Mouse (Mus musculus) frontal cortex, adult 2 months (tissue): ENCODE measurements around the gene Cnfn. TPM values are rescaled to one million over a fixed set of nuclear protein-coding genes. Genes with fewer than 3 reads are reported as not detected.
"Not testable (repeated sequence)": the region's sequence is repeated elsewhere in the genome, so short reads cannot be mapped to it uniquely, and the experiment has no call there.

ENCODE experiments used
- DNase-seq, 2 experiments: peaks; one replicate each; pipeline ENCODE4 v3.0.0; 2022; ENCODE audit warnings: low spot score in 1 of 2; ENCODE audit errors: extremely low spot score in 1 of 2
- polyA plus RNA-seq: library from polyadenylated mRNA; depleted of rRNA; stranded (reverse); fragments of >200 nt; gene quantifications from 2 replicates; pipeline ENCODE4 v1.2.3, GENCODE M21; 2012; rRNA removed

Gene Cnfn
- not detected in 2 replicates for polyA plus RNA-seq

GRCm38 (mm10) chr7:25369058-25369749 lies at the start of gene Cnfn:
Cnfn (minus strand) TSS chr7:25369724.
- DNase-seq: no peak

GRCm38 (mm10) chr7:25417597-25417996 lies 48.1 kb upstream of the Cnfn start:
- DNase-seq: peak in 1 of 2 experiments; percentile 40

- no peak for DNase-seq
These were observed 43.4 kb upstream of the Cnfn start, which contains the start of gene Cxcl17 for GRCm38 (mm10) chr7:25412833-25413441. Cxcl17 (minus strand) TSS chr7:25412886.

GRCm38 (mm10) chr7:25411861-25412260 lies 42.3 kb upstream of the Cnfn start:
- no peak for DNase-seq

GRCm38 (mm10) chr7:25410969-25411615 lies 41.6 kb upstream of the Cnfn start:
- DNase-seq: no peak

DNA sequence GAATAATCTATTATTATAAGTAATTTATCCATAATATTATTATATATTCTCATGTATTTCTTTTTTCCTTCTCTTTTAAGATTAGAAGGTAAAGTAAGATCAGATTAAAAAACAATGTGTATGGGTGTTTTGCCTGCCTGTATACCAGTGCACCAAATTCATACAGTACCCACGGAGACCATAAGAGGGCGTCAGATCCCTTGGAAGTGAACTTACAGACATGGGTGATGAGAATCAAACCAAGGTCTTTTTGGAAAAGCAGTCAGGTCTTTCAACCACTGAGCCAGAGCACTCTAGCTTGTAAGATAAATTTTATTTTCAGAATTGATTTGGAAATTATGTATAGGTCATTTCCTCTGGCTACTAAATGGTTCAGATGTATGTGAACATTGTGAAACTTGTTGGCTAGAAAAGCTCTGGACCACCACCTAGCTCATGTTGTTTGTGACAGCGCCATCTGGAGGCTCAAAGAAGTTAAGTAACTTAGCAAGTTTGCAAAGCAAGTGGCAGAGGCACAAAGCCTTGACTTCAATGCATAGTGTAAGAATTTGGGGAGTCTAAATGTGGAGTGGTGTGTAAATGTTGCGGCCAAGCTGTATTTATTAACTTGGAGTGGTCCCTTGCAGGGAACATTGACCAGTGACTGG lies 39.7 kb upstream of the Cnfn start:
- no peak for DNase-seq

DNA sequence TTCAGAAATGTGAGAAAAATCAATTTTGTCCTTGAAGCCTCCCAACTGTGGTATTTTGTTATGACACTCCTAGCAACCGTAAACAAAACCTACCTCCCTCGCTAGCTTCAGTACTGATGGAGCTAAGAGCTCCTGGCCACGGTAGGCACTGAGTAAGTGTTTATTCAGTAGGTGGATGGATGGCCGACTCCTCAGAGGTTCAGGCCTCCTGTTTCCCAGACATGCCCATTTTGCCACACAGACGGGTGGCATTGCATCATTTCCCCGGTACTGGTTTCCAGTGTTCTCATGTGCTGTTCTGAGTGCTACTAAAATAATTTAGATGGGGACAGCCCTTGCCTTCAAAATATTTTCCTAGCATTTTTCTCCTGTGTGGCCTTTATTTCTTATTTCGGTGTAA lies 36.9 kb upstream of the Cnfn start:
- DNase-seq: no peak

DNA sequence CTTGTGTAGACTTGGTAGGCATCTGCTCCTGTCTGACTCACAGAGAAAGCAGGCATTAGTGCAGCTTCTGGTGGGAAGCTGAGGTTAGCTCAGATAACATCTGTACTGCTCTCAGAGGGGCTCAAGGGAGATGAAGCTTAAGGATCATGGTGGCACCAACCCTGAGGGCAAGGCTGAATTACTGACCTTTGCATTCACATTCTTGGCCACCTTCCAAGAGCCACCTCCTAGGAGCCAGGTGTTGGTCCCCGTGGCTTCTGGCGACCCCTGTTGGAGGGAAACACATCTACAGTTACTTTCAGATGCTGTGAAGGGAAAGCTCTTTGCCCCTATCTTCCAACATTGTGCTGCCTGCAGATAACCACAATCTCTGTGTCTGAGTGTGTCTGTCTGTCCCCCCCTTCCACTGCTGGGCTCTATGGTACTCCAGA lies 33.2 kb upstream of the Cnfn start:
- DNase-seq: no peak

- no peak for DNase-seq
These were observed 32.5 kb upstream of the Cnfn start for GRCm38 (mm10) chr7:25401986-25402385.

DNA sequence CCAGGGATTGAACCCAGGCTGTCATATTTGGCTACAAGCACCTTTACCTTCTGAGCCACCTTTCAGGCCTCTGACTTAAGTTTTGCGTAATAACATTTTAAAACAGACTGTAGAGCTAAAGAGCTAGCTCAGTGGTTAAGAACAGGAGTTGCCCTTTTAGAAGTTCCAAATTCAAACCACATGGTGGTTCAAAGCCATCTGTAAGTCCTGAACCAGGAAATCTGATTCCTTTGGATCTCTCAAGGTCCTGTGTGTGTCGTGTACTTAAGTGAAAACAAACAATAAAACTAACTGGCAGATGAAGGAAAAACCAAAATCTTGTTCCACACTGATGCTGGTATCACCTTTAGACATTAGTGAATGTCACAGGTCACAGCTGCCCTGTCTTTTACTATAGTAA lies 32.0 kb upstream of the Cnfn start:
- DNase-seq: no peak

GRCm38 (mm10) chr7:25399028-25399427 lies 29.5 kb upstream of the Cnfn start:
- DNase-seq: not testable (repeated sequence)

DNA sequence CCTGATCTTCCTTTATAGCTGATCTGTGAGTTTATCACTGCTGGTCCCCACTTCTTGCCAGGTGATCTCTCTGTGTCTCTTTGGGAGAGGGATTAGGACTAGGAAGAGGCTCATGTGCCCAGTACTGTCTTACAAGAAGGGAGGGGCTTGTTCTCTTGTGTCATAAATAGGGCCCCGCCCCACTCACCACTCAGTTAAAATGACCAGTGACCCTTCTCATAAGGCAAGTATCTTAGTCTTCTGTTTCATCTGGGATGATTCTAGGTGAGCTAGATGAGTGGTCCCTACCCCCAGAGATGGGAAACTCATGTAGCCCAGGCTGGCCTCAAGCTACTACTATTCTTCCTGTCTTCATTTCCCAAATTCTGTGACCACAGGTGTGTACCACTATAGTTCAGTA lies 29.1 kb upstream of the Cnfn start, which contains the start of gene Lipe:
TSS of gene Lipe (minus strand) at position 101 of the 400 bp plus-strand sequence.
- DNase-seq: no peak

DNA sequence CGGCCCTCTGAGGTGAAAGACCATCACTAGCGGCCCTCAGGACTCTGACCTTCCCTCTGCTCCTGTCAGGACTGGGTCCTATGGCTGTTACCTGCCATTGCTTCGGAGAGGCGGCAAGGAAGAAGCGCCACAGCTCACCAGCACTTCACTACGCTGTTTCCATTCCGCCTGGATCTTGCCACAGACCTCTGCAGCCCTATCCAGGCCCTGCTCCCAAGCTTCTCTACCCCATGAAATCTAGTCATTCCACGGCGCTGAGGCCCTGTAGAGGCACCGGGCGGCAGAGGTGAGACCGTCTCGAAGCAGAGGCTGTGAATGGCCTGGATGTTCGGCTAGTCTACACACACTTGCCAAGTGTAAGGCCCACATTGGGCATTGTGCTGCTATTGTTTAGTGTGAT lies 27.1 kb upstream of the Cnfn start:
- DNase-seq: no peak

- peak; percentile 93 to 97 for DNase-seq
These were observed 26.3 kb upstream of the Cnfn start for GRCm38 (mm10) chr7:25395558-25396521.

DNA sequence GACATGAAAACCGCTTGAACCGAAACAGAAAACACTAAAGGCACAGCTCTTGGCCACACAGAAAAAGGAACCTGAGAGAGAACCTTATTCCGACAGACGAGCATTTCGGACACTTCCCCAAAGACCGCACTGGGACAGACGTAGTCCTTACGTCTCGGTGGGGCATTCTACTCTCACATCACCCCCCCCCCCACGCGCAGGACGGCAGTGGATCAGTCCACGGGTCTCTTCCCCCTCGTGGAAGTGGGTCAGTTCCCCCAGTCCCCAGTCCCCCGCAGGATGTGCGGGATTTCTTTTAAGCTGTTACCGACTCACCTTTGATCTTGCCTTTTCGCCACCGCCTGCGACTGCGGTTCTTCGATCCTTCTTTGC lies 25.6 kb upstream of the Cnfn start:
- no peak for DNase-seq

DNA sequence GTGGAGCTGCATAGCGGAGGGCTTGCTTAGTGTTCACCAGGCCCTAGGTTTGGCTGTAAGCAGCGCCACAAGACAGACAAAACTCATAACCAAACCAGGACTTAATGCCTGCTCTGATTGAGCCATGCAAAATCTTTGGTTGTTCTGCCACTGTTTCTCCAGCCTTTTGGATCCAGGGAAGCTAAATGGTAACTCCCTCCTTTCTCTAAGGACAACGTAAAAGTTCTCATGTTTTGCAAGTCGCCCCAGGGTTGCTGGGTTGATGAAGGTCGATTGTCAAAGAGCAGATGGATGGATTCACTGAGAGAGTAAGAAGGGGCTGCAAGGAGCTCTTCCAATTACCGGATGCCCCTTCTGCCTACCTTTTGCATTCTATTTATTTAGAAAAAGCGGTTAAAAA lies 25.2 kb upstream of the Cnfn start:
- DNase-seq: no peak

DNA sequence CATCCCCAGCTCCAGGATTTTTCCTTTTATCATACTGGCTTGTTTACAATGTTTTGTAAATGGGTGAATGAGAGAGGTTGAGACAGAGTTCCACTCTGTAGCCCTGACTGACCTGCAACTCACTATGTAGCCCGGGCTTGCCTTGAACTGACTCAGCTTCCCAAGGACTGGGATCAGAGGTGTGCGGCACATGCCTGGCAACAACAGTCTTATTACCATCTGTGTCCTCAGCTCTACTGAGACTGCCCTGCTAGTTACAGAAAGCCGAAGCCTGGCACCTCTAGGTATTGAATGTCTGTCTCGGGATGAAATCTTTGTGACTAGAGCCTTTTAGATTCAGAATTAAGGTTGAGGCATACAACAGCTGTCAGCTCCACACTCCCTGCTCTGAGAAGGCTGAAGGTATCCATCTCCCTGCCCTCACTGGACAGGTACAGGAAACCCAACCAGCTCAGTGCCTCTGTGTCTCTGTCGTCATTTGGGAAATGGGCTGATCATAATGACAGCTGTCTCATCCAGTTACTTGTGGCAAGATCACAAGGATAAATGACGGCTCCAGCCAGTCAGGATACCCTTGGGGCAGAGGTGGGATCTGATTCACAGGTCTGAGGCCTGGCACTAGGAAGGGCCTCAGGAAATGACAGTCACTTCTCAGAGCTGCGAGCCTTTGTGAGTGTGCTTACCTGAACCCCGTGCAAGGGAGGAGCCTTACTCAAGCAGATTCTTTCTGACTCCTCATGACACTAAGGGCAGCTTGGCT lies 24.1 kb upstream of the Cnfn start:
- DNase-seq: no peak

DNA sequence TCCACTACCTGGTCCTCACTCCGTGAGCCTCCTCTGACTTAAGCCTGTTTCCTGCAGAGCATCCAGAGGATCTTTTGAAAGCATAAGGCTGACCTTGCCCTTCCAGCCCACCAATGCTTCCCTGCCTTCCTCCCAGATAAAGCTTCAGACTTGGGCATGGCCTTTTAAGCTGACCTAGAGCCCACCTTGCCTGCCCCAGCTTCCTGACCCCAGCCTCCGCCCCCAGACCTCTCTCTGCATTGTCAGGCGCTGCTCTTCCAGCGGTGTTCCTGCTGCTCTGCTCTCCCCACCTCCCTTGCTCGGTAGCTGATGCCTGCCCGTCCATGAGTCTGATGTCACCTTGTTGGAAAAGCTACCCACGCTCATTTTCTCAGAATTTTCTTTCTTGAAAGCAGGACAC lies 23.3 kb upstream of the Cnfn start:
- no peak for DNase-seq

- no peak for DNase-seq
These were observed 22.4 kb upstream of the Cnfn start for GRCm38 (mm10) chr7:25391856-25392453.
